Mouse (Mus musculus) midbrain, embryonic 11.5 days (tissue): ENCODE data around the gene Gm43738. TPM values are rescaled to one million over a fixed set of nuclear protein-coding genes. Genes with fewer than 3 reads are reported as not detected.
"Not testable (repeated sequence)": the region's sequence is repeated elsewhere in the genome, so short reads cannot be mapped to it uniquely, and the experiment has no call there.

Experiments used
- ATAC-seq: fragments of 200-750 bp; cut with Nextera tagmentation; 2 replicates; pipeline ENCODE4 v1.8.0; 2017; ENCODE audit warnings: moderate TSS enrichment, moderate library complexity; ENCODE audit not compliant: low FRiP score
- DNase-seq: peaks from one replicate; pipeline ENCODE4 v3.0.0; 2015; ENCODE audit warnings: low spot score; ENCODE audit errors: missing footprints
- H3K27ac ChIP-seq: fragments of 300-500 bp; sonication (generic); 2 replicates; pipeline ENCODE4 v1.5.1; 2014; ENCODE audit warnings: low read depth, low read length
- H3K27me3 ChIP-seq: fragments of 300-500 bp; sonication (generic); 2 replicates; pipeline ENCODE4 v1.6.1; 2014; ENCODE audit warnings: mild to moderate bottlenecking, low read length, moderate library complexity, mixed read lengths; ENCODE audit not compliant: control insufficient read depth, insufficient read depth
- H3K36me3 ChIP-seq: fragments of 300-500 bp; sonication (generic); 2 replicates; pipeline ENCODE4 v1.6.1; 2014; ENCODE audit warnings: mild to moderate bottlenecking, low read length, moderate library complexity, mixed read lengths; ENCODE audit not compliant: control insufficient read depth, insufficient read depth
- H3K4me1 ChIP-seq: fragments of 300-500 bp; sonication (generic); 2 replicates; pipeline ENCODE4 v1.6.1; 2014; ENCODE audit warnings: low read length; ENCODE audit not compliant: control insufficient read depth, insufficient read depth
- H3K4me2 ChIP-seq: fragments of 300-500 bp; sonication (generic); 2 replicates; pipeline ENCODE4 v1.6.1; 2014; ENCODE audit warnings: mild to moderate bottlenecking, moderate library complexity
- H3K4me3 ChIP-seq: fragments of 300-500 bp; sonication (generic); 2 replicates; pipeline ENCODE4 v1.5.1; 2014; ENCODE audit warnings: low read depth, low read length
- H3K9ac ChIP-seq: fragments of 300-500 bp; sonication (generic); 2 replicates; pipeline ENCODE4 v1.6.1; 2014; ENCODE audit warnings: low read length
- H3K9me3 ChIP-seq: fragments of 300-500 bp; sonication (generic); 2 replicates; pipeline ENCODE4 v1.6.1; 2016; ENCODE audit warnings: low read length; ENCODE audit not compliant: control insufficient read depth
- WGBS: fragments of 180-500 bp; shearing (Covaris S2); extraction: QIAGEN DNeasy Blood & Tissue Kit; methylation state at CpG from one replicate; pipeline ENCODE4 v1.1.7; 2014; 5-methylcytosine and 5-hydroxymethylcytosine counted together
- polyA plus RNA-seq: library from polyadenylated mRNA; unstranded; fragments of >200 nt; fragmentation: Nextera tagmentation; extraction: Ambion mirVana; gene quantifications from 2 replicates; pipeline ENCODE4 v1.2.1, GENCODE M21; 2014

Gene Gm43738
- polyA plus RNA-seq, 1 experiment from 2014 or later = not detected

- no peak overlapping the region for H3K4me3 ChIP-seq
- ATAC-seq = no peak
- H3K27me3 ChIP-seq = peaks cover 14% of the 10 kb centered on the region
- no peaks in the 10 kb centered on the region for H3K9me3 ChIP-seq
- no peak overlapping the region for H3K4me2 ChIP-seq
- peaks cover 8% of the 10 kb centered on the region; the same call in 1 of the 2 replicates for H3K36me3 ChIP-seq
- WGBS = 91% methylated on average over 2 of the region's 2 CpGs
- no peak overlapping the region for H3K9ac ChIP-seq
- H3K4me1 ChIP-seq = peaks cover 2% of the 10 kb centered on the region; the same call in 1 of the 2 replicates
- H3K27ac ChIP-seq = no peak overlapping the region
- DNase-seq = no peak
Observed at GRCm38 (mm10) chr3:89084133-89084532, 16.8 kb downstream of the Gm43738 start.

DNA sequence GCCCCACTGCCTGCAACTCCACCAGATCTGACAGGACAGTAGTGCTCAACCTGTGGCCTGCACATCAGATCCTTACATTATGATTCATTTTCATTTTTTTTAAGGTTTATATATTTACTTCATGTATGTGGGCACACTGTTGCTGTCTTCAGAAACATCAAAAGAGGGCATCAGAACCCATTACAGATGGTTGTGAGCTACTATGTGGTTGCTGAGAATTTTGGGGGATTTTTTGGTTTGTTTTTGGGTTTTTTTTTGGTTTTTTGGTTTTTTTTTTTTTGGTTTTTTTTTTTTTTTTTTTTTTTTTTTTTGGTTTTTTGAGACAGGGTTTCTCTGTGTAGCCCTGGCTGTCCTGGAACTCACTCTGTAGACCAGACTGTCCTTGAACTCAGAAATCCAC, 18.6 kb downstream of the Gm43738 start:
- not testable (repeated sequence) for H3K9ac ChIP-seq, H3K27me3 ChIP-seq, ATAC-seq, H3K36me3 ChIP-seq, H3K4me2 ChIP-seq, H3K4me3 ChIP-seq, H3K27ac ChIP-seq, H3K9me3 ChIP-seq, DNase-seq, H3K4me1 ChIP-seq

DNA sequence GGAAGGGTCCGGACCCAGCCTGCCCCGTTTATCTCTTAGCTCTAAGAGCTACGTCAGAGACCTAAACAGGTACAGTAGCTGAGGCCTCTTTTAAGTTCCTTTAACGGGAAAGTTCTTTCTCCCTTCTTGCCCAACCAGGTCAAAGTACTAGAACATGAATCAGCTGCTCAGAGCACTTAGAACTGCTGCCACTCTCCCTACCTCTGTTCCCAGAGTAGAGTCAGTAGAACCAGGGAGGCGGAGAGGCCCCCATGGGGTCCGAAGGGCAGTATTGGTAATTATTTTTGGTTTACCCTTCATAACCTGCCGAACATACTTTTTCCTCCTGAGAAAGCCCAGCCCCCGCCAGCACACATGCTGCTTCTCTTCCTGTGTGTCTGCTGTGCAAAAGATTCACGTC, 23.5 kb downstream of the Gm43738 start:
- ATAC-seq = no peak

GRCm38 (mm10) chr3:89067265-89067664, 33.6 kb downstream of the Gm43738 start:
- ATAC-seq (no peak), DNase-seq (no peak)
- H3K9me3 ChIP-seq = no peaks in the 10 kb centered on the region
- H3K36me3 ChIP-seq = peaks cover 30% of the 10 kb centered on the region
- no peak overlapping the region for H3K4me3 ChIP-seq
- H3K27me3 ChIP-seq = no peaks in the 10 kb centered on the region
- H3K9ac ChIP-seq = no peak overlapping the region
- H3K4me2 ChIP-seq = no peak overlapping the region
- no peaks in the 10 kb centered on the region for H3K4me1 ChIP-seq
- H3K27ac ChIP-seq = no peak overlapping the region

More for the DNA sequence above, 23.5 kb downstream of the Gm43738 start:
- no peaks in the 10 kb centered on the region for H3K4me1 ChIP-seq
- no peaks in the 10 kb centered on the region for H3K27me3 ChIP-seq
- H3K4me2 ChIP-seq = no peak overlapping the region
- H3K27ac ChIP-seq = no peak overlapping the region
- H3K9ac ChIP-seq = no peak overlapping the region
- H3K4me3 ChIP-seq = no peak overlapping the region
- peaks cover 28% of the 10 kb centered on the region for H3K36me3 ChIP-seq
- 96% methylated on average over 9 of the region's 9 CpGs for WGBS
- H3K9me3 ChIP-seq = no peaks in the 10 kb centered on the region
- DNase-seq = no peak

DNA sequence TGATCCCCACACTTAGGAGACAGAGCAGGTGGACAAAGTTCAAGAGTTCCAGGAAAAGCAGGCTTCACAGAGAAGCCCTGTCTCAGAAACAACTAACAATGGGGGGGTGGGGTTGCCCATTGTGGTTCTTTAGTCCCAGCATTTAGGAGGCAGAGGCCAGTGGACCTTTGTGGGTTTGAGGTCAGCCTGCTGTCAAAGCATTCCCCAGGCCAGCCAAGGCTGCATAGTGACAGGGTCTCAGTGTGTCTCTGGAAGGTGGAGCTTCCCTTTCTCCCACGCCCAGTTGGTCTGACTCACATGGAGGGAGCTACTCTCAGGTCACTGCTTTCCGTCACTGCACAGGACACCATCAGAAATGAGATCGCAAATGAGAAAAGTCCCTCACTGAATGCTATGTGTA, 39.2 kb downstream of the Gm43738 start:
- Histone ChIP-seq H3K27me3 (no peaks in the 10 kb centered on the region), H3K9ac (no peak overlapping the region), H3K27ac (no peak overlapping the region), H3K36me3 (peaks cover 29% of the 10 kb centered on the region), H3K4me2 (no peak overlapping the region), H3K4me3 (no peak overlapping the region), H3K4me1 (0 out of 2 replicates have a peak, but pooled peaks cover 3% of the 10 kb centered on the region), H3K9me3 (no peaks in the 10 kb centered on the region)
- WGBS = 45% methylated on average over 3 of the region's 3 CpGs
- DNase-seq = no peak
- no peak for ATAC-seq

DNA sequence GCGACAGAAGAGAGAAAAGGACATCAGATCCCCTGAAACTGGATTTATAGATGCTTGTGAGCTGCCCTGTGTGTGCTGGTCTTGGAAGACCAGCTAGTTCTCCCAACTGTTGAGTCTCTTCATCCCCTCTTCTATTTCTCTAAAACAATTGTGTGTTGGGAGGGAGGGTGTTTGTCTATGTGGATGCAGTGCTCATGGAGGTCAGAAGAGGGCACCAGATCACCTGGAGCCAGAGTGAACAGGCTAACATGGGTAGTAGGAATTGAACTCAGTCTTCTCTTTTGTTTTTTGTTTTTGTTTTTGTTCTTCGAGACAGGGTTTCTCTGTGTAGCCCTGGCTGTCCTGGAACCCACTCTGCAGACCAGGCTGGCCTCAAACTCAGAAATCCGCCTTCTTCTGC, 42.1 kb downstream of the Gm43738 start:
- Histone ChIP-seq H3K36me3 (peaks cover 19% of the 10 kb centered on the region), H3K27ac (no peak overlapping the region), H3K27me3 (no peaks in the 10 kb centered on the region), H3K4me3 (no peak overlapping the region), H3K4me1 (0 out of 2 replicates have a peak, but pooled peaks cover 3% of the 10 kb centered on the region), H3K9ac (no peak overlapping the region), H3K4me2 (no peak overlapping the region), H3K9me3 (no peaks in the 10 kb centered on the region)
- no peak for ATAC-seq
- no peak for DNase-seq
- WGBS = 75% methylated on average over 3 of the region's 3 CpGs

GRCm38 (mm10) chr3:89058361-89058760, 42.5 kb downstream of the Gm43738 start:
- no peaks in the 10 kb centered on the region for H3K9me3 ChIP-seq
- no peak overlapping the region for H3K9ac ChIP-seq
- H3K27ac ChIP-seq = no peak overlapping the region
- 0 out of 2 replicates have a peak, but pooled peaks cover 3% of the 10 kb centered on the region for H3K4me1 ChIP-seq
- H3K4me2 ChIP-seq = no peak overlapping the region
- ATAC-seq = no peak
- H3K27me3 ChIP-seq = no peaks in the 10 kb centered on the region
- DNase-seq = no peak
- H3K4me3 ChIP-seq = no peak overlapping the region
- peaks cover 19% of the 10 kb centered on the region for H3K36me3 ChIP-seq
- 95% methylated on average over 9 of the region's 9 CpGs for WGBS

DNA sequence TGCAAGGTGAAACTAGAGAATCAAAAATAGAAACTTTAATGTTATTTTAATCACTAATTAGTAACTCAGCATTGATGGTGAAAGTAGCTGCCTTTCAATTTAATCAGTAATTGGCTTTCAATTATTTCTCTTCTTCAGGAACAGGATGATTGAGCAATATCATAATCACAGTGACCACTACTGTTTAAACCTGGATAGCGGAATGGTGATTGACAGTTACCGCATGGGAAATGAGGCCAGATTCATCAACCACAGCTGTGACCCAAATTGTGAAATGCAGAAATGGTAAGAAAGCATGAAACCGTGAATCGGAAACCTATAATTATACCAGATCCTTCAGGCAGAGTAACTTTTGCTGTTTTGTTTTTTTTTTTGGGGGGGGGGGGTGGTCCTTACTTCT, 57.5 kb downstream of the Gm43738 start:
- no peaks in the 10 kb centered on the region for H3K9me3 ChIP-seq
- H3K36me3 ChIP-seq = peaks cover 21% of the 10 kb centered on the region
- H3K4me2 ChIP-seq = no peak overlapping the region
- no peak overlapping the region for H3K4me3 ChIP-seq
- no peak for ATAC-seq
- no peaks in the 10 kb centered on the region for H3K4me1 ChIP-seq
- no peaks in the 10 kb centered on the region for H3K27me3 ChIP-seq
- WGBS = 97% methylated on average over 4 of the region's 4 CpGs
- H3K9ac ChIP-seq = no peak overlapping the region
- no peak overlapping the region for H3K27ac ChIP-seq
- no peak for DNase-seq
